Mouse (Mus musculus) midbrain, embryonic 12.5 days (tissue): ENCODE results near the gene Pop5. TPM values are rescaled to one million over a fixed set of nuclear protein-coding genes. Genes with fewer than 3 reads are reported as not detected.
A peak's percentile ranks its signal among the peaks of the same experiment; 100 is the strongest.

ENCODE experiments used
- ATAC-seq: fragments of 200-750 bp; cut with Nextera tagmentation; 2 replicates; pipeline ENCODE4 v1.8.0; 2017; ENCODE audit warnings: low read depth, moderate TSS enrichment, moderate library complexity; ENCODE audit not compliant: low FRiP score
- H3K27ac ChIP-seq: fragments of 300-500 bp; sonication (generic); replicated peaks from 2 replicates; pipeline ENCODE4 v1.5.1; 2016; ENCODE audit warnings: mild to moderate bottlenecking
- H3K27me3 ChIP-seq: fragments of 300-500 bp; sonication (generic); 2 replicates; pipeline ENCODE4 v1.6.1; 2016; ENCODE audit warnings: mild to moderate bottlenecking
- H3K36me3 ChIP-seq: fragments of 300-500 bp; sonication (generic); 2 replicates; pipeline ENCODE4 v1.6.1; 2016
- H3K4me1 ChIP-seq: fragments of 300-500 bp; sonication (generic); 2 replicates; pipeline ENCODE4 v1.6.1; 2016
- H3K4me2 ChIP-seq: fragments of 300-500 bp; sonication (generic); replicated peaks from 2 replicates; pipeline ENCODE4 v1.6.1; 2016; ENCODE audit warnings: mild to moderate bottlenecking, moderate library complexity
- H3K4me3 ChIP-seq: fragments of 300-500 bp; sonication (generic); 2 replicates; pipeline ENCODE4 v1.5.1; 2016; ENCODE audit warnings: mild to moderate bottlenecking
- H3K9ac ChIP-seq: fragments of 300-500 bp; sonication (generic); replicated peaks from 2 replicates; pipeline ENCODE4 v1.6.1; 2016; ENCODE audit warnings: mild to moderate bottlenecking, moderate library complexity
- H3K9me3 ChIP-seq: fragments of 300-500 bp; sonication (generic); 2 replicates; pipeline ENCODE4 v1.6.1; 2016; ENCODE audit warnings: mild to moderate bottlenecking
- WGBS: fragments of 180-500 bp; shearing (Covaris S2); methylation state at CpG from one replicate; pipeline ENCODE4 v1.1.7; 2016; 5-methylcytosine and 5-hydroxymethylcytosine counted together
- polyA plus RNA-seq: library from polyadenylated mRNA; unstranded; fragments of >200 nt; fragmentation: Nextera tagmentation; extraction: Ambion mirVana; gene quantifications from 2 replicates; pipeline ENCODE4 v1.2.1, GENCODE M21; 2016

Gene Pop5
- polyA plus RNA-seq, 1 experiment from 2014 or later, result 79.0 TPM

- no peak overlapping the region for H3K4me2 ChIP-seq
- peaks cover 27% of the 10 kb centered on the region for H3K27me3 ChIP-seq
- H3K9ac ChIP-seq, result no peak overlapping the region
- 0 out of 2 replicates have a peak, but pooled peaks cover 5% of the 10 kb centered on the region for H3K9me3 ChIP-seq
- ATAC-seq, result no peak
- peaks cover 5% of the 10 kb centered on the region for H3K4me1 ChIP-seq
- WGBS, result 40% methylated on average over 13 of the region's 13 CpGs
- no peaks in the 10 kb centered on the region for H3K36me3 ChIP-seq
- no peak overlapping the region for H3K4me3 ChIP-seq
- no peak overlapping the region for H3K27ac ChIP-seq
These were observed 14.6 kb upstream of the Pop5 start for GRCm38 (mm10) chr5:115220931-115221640.

GRCm38 (mm10) chr5:115222485-115222884 is 13.2 kb upstream of the Pop5 start:
- Histone ChIP-seq H3K36me3 (no peaks in the 10 kb centered on the region), H3K4me1 (peaks cover 5% of the 10 kb centered on the region), H3K9me3 (0 out of 2 replicates have a peak, but pooled peaks cover 5% of the 10 kb centered on the region), H3K4me2 (no peak overlapping the region), H3K9ac (no peak overlapping the region), H3K27ac (no peak overlapping the region), H3K27me3 (peaks cover 17% of the 10 kb centered on the region), H3K4me3 (no peak overlapping the region)
- 78% methylated on average over 3 of the region's 3 CpGs for WGBS
- no peak for ATAC-seq

GRCm38 (mm10) chr5:115230830-115231551 is 4.6 kb upstream of the Pop5 start:
- no peak for ATAC-seq

GRCm38 (mm10) chr5:115231552-115232120 is 4.0 kb upstream of the Pop5 start:
- Histone ChIP-seq H3K36me3 (no peaks in the 10 kb centered on the region), H3K27me3 (peaks cover 57% of the 10 kb centered on the region), H3K4me3 (no peak overlapping the region), H3K27ac (no peak overlapping the region; the same call in 1 of the 2 replicates), H3K9ac (no peak overlapping the region), H3K4me1 (peaks cover 18% of the 10 kb centered on the region), H3K9me3 (no peaks in the 10 kb centered on the region), H3K4me2 (no peak overlapping the region)
- no peak for ATAC-seq
- 45% methylated on average over 16 of the region's 16 CpGs for WGBS

More at GRCm38 (mm10) chr5:115230830-115231551, 4.6 kb upstream of the Pop5 start:
- Histone ChIP-seq H3K36me3 (no peaks in the 10 kb centered on the region), H3K4me2 (no peak overlapping the region), H3K4me3 (no peak overlapping the region), H3K27ac (no peak overlapping the region; the same call in 1 of the 2 replicates), H3K9me3 (no peaks in the 10 kb centered on the region), H3K27me3 (peaks cover 51% of the 10 kb centered on the region), H3K9ac (no peak overlapping the region), H3K4me1 (peaks cover 18% of the 10 kb centered on the region)
- 52% methylated on average over 15 of the region's 15 CpGs for WGBS

GRCm38 (mm10) chr5:115232516-115232915 is 3.1 kb upstream of the Pop5 start:
- no peak overlapping the region for H3K4me2 ChIP-seq
- no peak for ATAC-seq
- peaks cover 18% of the 10 kb centered on the region for H3K4me1 ChIP-seq
- H3K27me3 ChIP-seq, result peaks cover 57% of the 10 kb centered on the region
- WGBS, result 77% methylated on average over 6 of the region's 6 CpGs
- no peak overlapping the region for H3K27ac ChIP-seq
- no peaks in the 10 kb centered on the region for H3K9me3 ChIP-seq
- H3K36me3 ChIP-seq, result no peaks in the 10 kb centered on the region
- no peak overlapping the region for H3K9ac ChIP-seq
- H3K4me3 ChIP-seq, result no peak overlapping the region

GRCm38 (mm10) chr5:115233031-115233780 is 2.4 kb upstream of the Pop5 start:
- no peak overlapping the region for H3K4me3 ChIP-seq

GRCm38 (mm10) chr5:115234519-115234918 is 1.1 kb upstream of the Pop5 start:
- Histone ChIP-seq H3K4me3 (no peak overlapping the region), H3K4me2 (no peak overlapping the region), H3K9ac (no peak overlapping the region), H3K36me3 (0 out of 2 replicates have a peak, but pooled peaks cover under 1% of the 10 kb centered on the region), H3K27ac (no peak overlapping the region), H3K4me1 (peaks cover 29% of the 10 kb centered on the region), H3K9me3 (no peaks in the 10 kb centered on the region), H3K27me3 (peaks cover 54% of the 10 kb centered on the region)
- ATAC-seq, result no peak
- 47% methylated on average over 6 of the region's 6 CpGs for WGBS

More at GRCm38 (mm10) chr5:115233031-115233780, 2.4 kb upstream of the Pop5 start:
- Histone ChIP-seq H3K9ac (no peak overlapping the region), H3K27me3 (peaks cover 57% of the 10 kb centered on the region), H3K4me2 (no peak overlapping the region), H3K27ac (no peak overlapping the region), H3K4me1 (peaks cover 18% of the 10 kb centered on the region), H3K9me3 (no peaks in the 10 kb centered on the region), H3K36me3 (no peaks in the 10 kb centered on the region)
- ATAC-seq, result no peak
- 90% methylated on average over 14 of the region's 14 CpGs for WGBS

GRCm38 (mm10) chr5:115235323-115235771 is 289 bp upstream of the Pop5 start:
- Histone ChIP-seq H3K4me3 (peak overlapping the region; percentile 48), H3K9me3 (no peaks in the 10 kb centered on the region), H3K27me3 (peaks cover 58% of the 10 kb centered on the region), H3K4me1 (peaks cover 29% of the 10 kb centered on the region), H3K4me2 (peak overlapping the region; percentile 78), H3K36me3 (peaks cover 8% of the 10 kb centered on the region), H3K9ac (peak overlapping the region; percentile 56), H3K27ac (no peak overlapping the region; the same call in 1 of the 2 replicates)
- under 1% methylated on average over 45 of the region's 45 CpGs for WGBS
- ATAC-seq, result peak; percentile 28

- no peaks in the 10 kb centered on the region for H3K9me3 ChIP-seq
- WGBS, result under 1% methylated on average over 81 of the region's 88 CpGs
- peak overlapping the region; percentile 83 for H3K9ac ChIP-seq
- peak overlapping the region; percentile 94 for H3K4me3 ChIP-seq
- H3K27ac ChIP-seq, result peak overlapping the region; percentile 54; the same call in 1 of the 2 replicates
- peak; percentile 78 for ATAC-seq
- H3K36me3 ChIP-seq, result peaks cover 35% of the 10 kb centered on the region
- peak overlapping the region; percentile 95 for H3K4me2 ChIP-seq
- peaks cover 21% of the 10 kb centered on the region for H3K4me1 ChIP-seq
- peaks cover 42% of the 10 kb centered on the region for H3K27me3 ChIP-seq
These were observed 2.4 kb downstream of the Pop5 start for GRCm38 (mm10) chr5:115237803-115238728.

GRCm38 (mm10) chr5:115238729-115239195 is 3.1 kb downstream of the Pop5 start:
- peaks cover 42% of the 10 kb centered on the region for H3K36me3 ChIP-seq
- peaks cover 36% of the 10 kb centered on the region for H3K27me3 ChIP-seq
- 4% methylated on average over 11 of the region's 11 CpGs for WGBS
- peaks cover 21% of the 10 kb centered on the region for H3K4me1 ChIP-seq
- H3K4me2 ChIP-seq, result peak overlapping the region; percentile 95
- H3K9me3 ChIP-seq, result no peaks in the 10 kb centered on the region
- ATAC-seq, result no peak
- H3K27ac ChIP-seq, result no peak overlapping the region
- peak overlapping the region; percentile 83 for H3K9ac ChIP-seq
- H3K4me3 ChIP-seq, result peak overlapping the region; percentile 94
